Mouse (Mus musculus) kidney, postnatal 4 days (tissue): ENCODE measurements around the gene Pde4dip.

Experiments used
- DNase-seq, 2 experiments: peaks; one replicate each; pipeline ENCODE4 v3.0.0; 2021; ENCODE audit warnings: mixed read lengths in 2 of 2

The Pde4dip gene

GRCm38 (mm10) chr3:97642001-97642400 lies 246.5 kb downstream of the Pde4dip start:
- no peak for DNase-seq

GRCm38 (mm10) chr3:97641396-97641795 lies 247.1 kb downstream of the Pde4dip start:
- DNase-seq, result no peak
